Mouse (Mus musculus) hindbrain, embryonic 11.5 days (tissue): Measurements from ENCODE around the gene Slc44a3. TPM values are rescaled to one million over a fixed set of nuclear protein-coding genes. Genes with fewer than 3 reads are reported as not detected.

Experiments
- ATAC-seq: fragments of 200-750 bp; cut with Nextera tagmentation; 2 replicates; pipeline ENCODE4 v1.8.0; 2017; ENCODE audit warnings: mild to moderate bottlenecking, moderate TSS enrichment, moderate library complexity; ENCODE audit not compliant: low FRiP score
- DNase-seq: peaks from one replicate; pipeline ENCODE4 v3.0.0-alpha.2; 2015; ENCODE audit warnings: low spot score
- H3K27ac ChIP-seq: fragments of 300-500 bp; sonication (generic); 2 replicates; pipeline ENCODE4 v1.5.1; 2014; ENCODE audit warnings: mild to moderate bottlenecking, low read depth, low read length
- H3K27me3 ChIP-seq: fragments of 300-500 bp; sonication (generic); 2 replicates; pipeline ENCODE4 v1.6.1; 2014; ENCODE audit warnings: mild to moderate bottlenecking, low read length, moderate library complexity, mixed read lengths; ENCODE audit not compliant: control insufficient read depth, insufficient read depth
- H3K36me3 ChIP-seq: fragments of 300-500 bp; sonication (generic); 2 replicates; pipeline ENCODE4 v1.6.1; 2014; ENCODE audit warnings: mild to moderate bottlenecking, low read length, moderate library complexity, mixed read lengths; ENCODE audit not compliant: control insufficient read depth, insufficient read depth
- H3K4me1 ChIP-seq: fragments of 300-500 bp; sonication (generic); replicated peaks from 2 replicates; pipeline ENCODE4 v1.6.1; 2014; ENCODE audit warnings: low read length, mixed read lengths; ENCODE audit not compliant: control insufficient read depth, insufficient read depth
- H3K4me2 ChIP-seq: fragments of 300-500 bp; sonication (generic); replicated peaks from 2 replicates; pipeline ENCODE4 v1.6.1; 2014; ENCODE audit warnings: mild to moderate bottlenecking, low read depth, low read length
- H3K4me3 ChIP-seq: fragments of 300-500 bp; sonication (generic); 2 replicates; pipeline ENCODE4 v1.5.1; 2014; ENCODE audit warnings: low read depth, low read length
- H3K9ac ChIP-seq: fragments of 300-500 bp; sonication (generic); 2 replicates; pipeline ENCODE4 v1.6.1; 2014; ENCODE audit warnings: low read depth, low read length
- H3K9me3 ChIP-seq: fragments of 300-500 bp; sonication (generic); 2 replicates; pipeline ENCODE4 v1.6.1; 2016; ENCODE audit warnings: low read length; ENCODE audit not compliant: control insufficient read depth
- WGBS: fragments of 180-500 bp; shearing (Covaris S2); extraction: QIAGEN DNeasy Blood & Tissue Kit; methylation state at CpG from one replicate; pipeline ENCODE4 v1.1.7; 2014; 5-methylcytosine and 5-hydroxymethylcytosine counted together
- polyA plus RNA-seq: library from polyadenylated mRNA; unstranded; fragments of >200 nt; fragmentation: Nextera tagmentation; extraction: Ambion mirVana; gene quantifications from 2 replicates; pipeline ENCODE4 v1.2.1, GENCODE M21; 2014

The Slc44a3 gene
- polyA plus RNA-seq, 1 experiment from 2014 or later: 0.86 TPM

DNA sequence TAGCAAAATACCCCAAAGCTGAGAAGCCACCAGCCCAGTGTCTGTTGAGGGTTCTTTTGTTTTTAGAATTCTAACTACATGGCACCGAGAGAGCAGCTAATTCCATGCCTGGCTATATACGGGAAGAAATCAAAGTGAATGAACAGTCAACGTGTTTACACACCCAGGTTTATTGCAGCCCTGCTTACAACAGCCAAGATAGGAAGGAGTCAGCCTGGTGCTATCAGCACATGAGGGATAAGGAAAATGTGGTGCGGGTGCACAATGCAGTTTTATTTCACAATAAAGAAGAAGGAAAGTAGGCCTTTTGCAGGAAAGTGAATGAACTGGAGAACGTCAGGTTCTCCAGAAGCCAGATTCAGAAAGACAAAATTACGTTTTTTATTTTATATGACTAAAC lies 120.8 kb downstream of the Slc44a3 start:
- whole genome bisulfite sequencing: 87% methylated on average over 6 of the region's 6 CpGs
- H3K27me3 ChIP-seq: no peaks in the 10 kb centered on the region
- no peak overlapping the region for H3K27ac ChIP-seq
- no peaks in the 10 kb centered on the region for H3K9me3 ChIP-seq
- H3K36me3 ChIP-seq: no peaks in the 10 kb centered on the region
- H3K4me2 ChIP-seq: no peak overlapping the region
- H3K4me1 ChIP-seq: no peaks in the 10 kb centered on the region
- H3K4me3 ChIP-seq: no peak overlapping the region
- no peak for DNase-seq
- ATAC-seq: no peak
- no peak overlapping the region for H3K9ac ChIP-seq

Other genes with a start within 250 kb of the Slc44a3 start
- 0.65 and 1.0 TPM in 2 replicates for gene Tmem56, start 249.3 kb downstream of the Slc44a3 start, polyA plus RNA-seq
- 39.0 and 41.8 TPM in 2 replicates for gene Alg14, start 240.6 kb downstream of the Slc44a3 start, polyA plus RNA-seq
- 1,127 and 1,205 TPM in 2 replicates for gene Cnn3, start 105.9 kb downstream of the Slc44a3 start, polyA plus RNA-seq
- not detected in 2 replicates for gene 4930432M17Rik, start 138.4 kb upstream of the Slc44a3 start, polyA plus RNA-seq
- gene F3, start 191.1 kb upstream of the Slc44a3 start, polyA plus RNA-seq: 11.7 and 13.6 TPM in 2 replicates